Mouse (Mus musculus) forebrain, embryonic 10.5 days (tissue): ENCODE data around the gene Sgms1. TPM values are rescaled to one million over a fixed set of nuclear protein-coding genes. Genes with fewer than 3 reads are reported as not detected.
A peak's percentile ranks its signal among the peaks of the same experiment; 100 is the strongest.

ENCODE experiments used
- DNase-seq: peaks from one replicate; pipeline ENCODE4 v3.0.0-alpha.2; 2017; ENCODE audit warnings: low spot score; ENCODE audit errors: extremely low spot score
- H3K27ac ChIP-seq: fragments of 300-500 bp; sonication (generic); 2 replicates; pipeline ENCODE4 v1.5.1; 2016; ENCODE audit warnings: mild to moderate bottlenecking
- H3K27me3 ChIP-seq: fragments of 300-500 bp; sonication (generic); 2 replicates; pipeline ENCODE4 v1.6.1; 2016; ENCODE audit warnings: mild to moderate bottlenecking; ENCODE audit not compliant: poor library complexity, severe bottlenecking
- H3K36me3 ChIP-seq: fragments of 300-500 bp; sonication (generic); replicated peaks from 2 replicates; pipeline ENCODE4 v1.6.1; 2016; ENCODE audit warnings: mild to moderate bottlenecking, moderate library complexity
- H3K4me1 ChIP-seq: fragments of 300-500 bp; sonication (generic); 2 replicates; pipeline ENCODE4 v1.6.1; 2016
- H3K4me3 ChIP-seq: fragments of 300-500 bp; sonication (generic); 2 replicates; pipeline ENCODE4 v1.5.1; 2016; ENCODE audit warnings: mild to moderate bottlenecking, moderate library complexity
- H3K9me3 ChIP-seq: fragments of 300-500 bp; sonication (generic); 2 replicates; pipeline ENCODE4 v1.6.1; 2016; ENCODE audit warnings: mild to moderate bottlenecking, moderate library complexity
- WGBS: fragments of 180-500 bp; shearing (Covaris S2); methylation state at CpG from one replicate; pipeline ENCODE4 v1.1.7; 2016; 5-methylcytosine and 5-hydroxymethylcytosine counted together
- polyA plus RNA-seq: library from polyadenylated mRNA; unstranded; fragments of >200 nt; fragmentation: Nextera tagmentation; extraction: Ambion mirVana; gene quantifications from 2 replicates; pipeline ENCODE4 v1.2.1, GENCODE M21; 2016

The Sgms1 gene
- polyA plus RNA-seq, 1 experiment from 2014 or later = 15.1 TPM

GRCm38 (mm10) chr19:32344738-32345121 is 44.8 kb downstream of the Sgms1 start:
- H3K9me3 ChIP-seq = no peaks in the 10 kb centered on the region
- no peak overlapping the region for H3K27ac ChIP-seq
- no peaks in the 10 kb centered on the region; the same call in 1 of the 2 replicates for H3K36me3 ChIP-seq
- WGBS = 4% methylated on average over 4 of the region's 4 CpGs
- peak overlapping the region; percentile 40 for H3K4me3 ChIP-seq
- H3K27me3 ChIP-seq = peaks cover 45% of the 10 kb centered on the region
- peaks cover 68% of the 10 kb centered on the region for H3K4me1 ChIP-seq
- no peak for DNase-seq

DNA sequence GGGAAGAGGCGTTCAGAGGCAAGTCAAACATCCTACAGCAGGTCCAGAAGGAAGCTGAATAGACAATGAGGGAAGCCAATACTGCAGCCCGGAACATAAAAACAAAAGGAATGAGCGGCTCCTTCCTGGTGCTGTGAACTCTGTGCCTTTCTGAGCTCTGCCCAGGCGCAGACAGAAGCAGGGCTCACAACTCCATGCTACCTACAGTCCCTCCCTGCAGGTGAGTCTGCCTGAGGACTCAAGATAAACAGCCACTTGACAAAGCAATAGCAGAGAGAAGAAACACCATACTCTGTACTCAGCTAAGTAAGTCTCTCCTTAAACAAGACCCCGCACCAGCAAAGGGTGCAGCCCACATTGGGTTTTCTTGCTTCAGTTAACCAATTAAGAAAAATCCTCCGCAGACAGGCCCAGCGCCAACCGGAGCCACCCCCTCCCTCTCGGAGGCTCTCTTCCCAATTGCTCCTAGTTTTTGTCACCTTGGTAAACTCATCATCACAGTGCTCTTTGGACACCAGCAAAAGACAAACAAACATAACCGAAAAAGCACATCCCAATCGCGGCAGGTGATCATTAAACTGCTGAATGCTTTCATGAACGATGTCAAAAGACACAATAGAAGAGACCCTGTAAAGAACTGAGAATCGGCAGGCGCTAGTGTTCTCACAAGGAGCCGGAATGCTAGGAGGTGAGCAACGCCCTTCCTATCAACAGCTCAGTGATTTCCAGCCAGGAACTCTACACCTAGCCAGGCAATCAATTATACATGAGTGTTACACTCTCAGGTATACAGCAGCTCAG is 45.4 kb downstream of the Sgms1 start:
- H3K4me3 ChIP-seq = peak overlapping the region; percentile 40
- 5% methylated on average over 17 of the region's 17 CpGs for WGBS
- H3K9me3 ChIP-seq = no peaks in the 10 kb centered on the region
- H3K27ac ChIP-seq = peak overlapping the region; percentile 64
- H3K36me3 ChIP-seq = no peaks in the 10 kb centered on the region; the same call in 1 of the 2 replicates
- H3K27me3 ChIP-seq = peaks cover 45% of the 10 kb centered on the region
- DNase-seq = peak; percentile 31
- H3K4me1 ChIP-seq = peaks cover 62% of the 10 kb centered on the region

DNA sequence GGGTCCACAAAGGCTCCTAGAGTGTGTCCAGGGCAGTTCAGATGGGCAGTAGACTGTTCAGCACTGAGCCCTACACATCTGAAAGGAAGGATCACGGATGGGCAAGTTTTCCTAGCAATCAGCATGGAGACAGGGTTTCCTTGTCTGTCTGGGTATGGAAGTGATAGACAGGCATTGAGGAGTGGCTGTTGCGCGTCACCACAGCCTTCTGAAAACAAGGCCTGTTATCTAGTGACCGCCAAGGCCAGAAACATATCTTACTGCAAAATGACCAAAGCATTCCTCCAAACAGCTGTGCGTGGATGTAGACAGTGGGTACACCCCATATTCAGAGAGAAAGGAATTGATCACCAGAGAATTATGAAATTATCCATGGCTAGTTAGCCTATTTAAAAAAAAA is 47.1 kb downstream of the Sgms1 start:
- Histone ChIP-seq H3K27me3 (peaks cover 38% of the 10 kb centered on the region), H3K4me1 (peaks cover 61% of the 10 kb centered on the region), H3K4me3 (no peak overlapping the region), H3K27ac (peak overlapping the region; percentile 48; the same call in 1 of the 2 replicates), H3K9me3 (no peaks in the 10 kb centered on the region), H3K36me3 (no peaks in the 10 kb centered on the region)
- 77% methylated on average over 5 of the region's 5 CpGs for WGBS
- no peak for DNase-seq

- Histone ChIP-seq H3K36me3 (no peaks in the 10 kb centered on the region), H3K4me1 (peaks cover 56% of the 10 kb centered on the region)
- WGBS = 74% methylated on average over 2 of the region's 2 CpGs
Observed at GRCm38 (mm10) chr19:32341091-32341490, 48.4 kb downstream of the Sgms1 start.

GRCm38 (mm10) chr19:32340168-32340567 is 49.3 kb downstream of the Sgms1 start:
- no peak overlapping the region for H3K27ac ChIP-seq
- no peak for DNase-seq
- H3K27me3 ChIP-seq = peaks cover 16% of the 10 kb centered on the region
- H3K4me3 ChIP-seq = no peak overlapping the region
- no peaks in the 10 kb centered on the region for H3K9me3 ChIP-seq
- WGBS = 95% methylated on average over 5 of the region's 5 CpGs
- H3K4me1 ChIP-seq = peaks cover 49% of the 10 kb centered on the region
- no peaks in the 10 kb centered on the region for H3K36me3 ChIP-seq

More at GRCm38 (mm10) chr19:32341091-32341490, 48.4 kb downstream of the Sgms1 start:
- Histone ChIP-seq H3K27me3 (peaks cover 25% of the 10 kb centered on the region), H3K9me3 (no peaks in the 10 kb centered on the region), H3K27ac (no peak overlapping the region), H3K4me3 (no peak overlapping the region)
- no peak for DNase-seq

GRCm38 (mm10) chr19:32337708-32338107 is 51.8 kb downstream of the Sgms1 start:
- Histone ChIP-seq H3K36me3 (no peaks in the 10 kb centered on the region), H3K9me3 (no peaks in the 10 kb centered on the region), H3K4me1 (peaks cover 25% of the 10 kb centered on the region), H3K4me3 (no peak overlapping the region), H3K27me3 (peaks cover 10% of the 10 kb centered on the region; the same call in 1 of the 2 replicates), H3K27ac (no peak overlapping the region)
- DNase-seq = no peak
- 74% methylated on average over 6 of the region's 6 CpGs for WGBS

DNA sequence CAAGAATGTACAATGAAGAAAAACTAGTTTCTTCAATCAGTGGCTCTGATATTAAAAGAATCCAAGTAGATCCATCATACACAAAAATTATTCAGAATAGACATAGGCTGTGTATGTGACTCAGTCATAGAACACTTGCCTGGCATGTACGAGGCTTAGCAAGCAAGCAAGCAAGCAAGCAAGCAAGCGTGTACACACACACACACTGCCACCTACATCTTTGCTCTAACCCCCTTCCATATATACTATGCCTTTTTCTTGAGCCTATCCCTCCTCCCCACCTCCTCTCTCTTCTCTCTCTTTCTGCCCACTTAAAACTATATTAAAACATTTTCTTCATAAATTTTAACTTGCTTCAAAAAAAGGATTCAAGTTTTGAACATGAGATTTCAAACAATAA is 54.8 kb downstream of the Sgms1 start:
- no peak overlapping the region for H3K27ac ChIP-seq
- 94% methylated on average over 2 of the region's 2 CpGs for WGBS
- H3K36me3 ChIP-seq = no peaks in the 10 kb centered on the region
- DNase-seq = no peak
- peaks cover 14% of the 10 kb centered on the region for H3K4me1 ChIP-seq
- H3K9me3 ChIP-seq = no peaks in the 10 kb centered on the region
- no peaks in the 10 kb centered on the region for H3K27me3 ChIP-seq
- H3K4me3 ChIP-seq = no peak overlapping the region

GRCm38 (mm10) chr19:32333544-32333943 is 56.0 kb downstream of the Sgms1 start:
- no peak overlapping the region for H3K27ac ChIP-seq
- no peaks in the 10 kb centered on the region for H3K36me3 ChIP-seq
- H3K9me3 ChIP-seq = no peaks in the 10 kb centered on the region
- H3K4me1 ChIP-seq = peaks cover 14% of the 10 kb centered on the region
- H3K27me3 ChIP-seq = no peaks in the 10 kb centered on the region
- DNase-seq = no peak
- WGBS = 92% methylated on average over 4 of the region's 4 CpGs
- no peak overlapping the region for H3K4me3 ChIP-seq

DNA sequence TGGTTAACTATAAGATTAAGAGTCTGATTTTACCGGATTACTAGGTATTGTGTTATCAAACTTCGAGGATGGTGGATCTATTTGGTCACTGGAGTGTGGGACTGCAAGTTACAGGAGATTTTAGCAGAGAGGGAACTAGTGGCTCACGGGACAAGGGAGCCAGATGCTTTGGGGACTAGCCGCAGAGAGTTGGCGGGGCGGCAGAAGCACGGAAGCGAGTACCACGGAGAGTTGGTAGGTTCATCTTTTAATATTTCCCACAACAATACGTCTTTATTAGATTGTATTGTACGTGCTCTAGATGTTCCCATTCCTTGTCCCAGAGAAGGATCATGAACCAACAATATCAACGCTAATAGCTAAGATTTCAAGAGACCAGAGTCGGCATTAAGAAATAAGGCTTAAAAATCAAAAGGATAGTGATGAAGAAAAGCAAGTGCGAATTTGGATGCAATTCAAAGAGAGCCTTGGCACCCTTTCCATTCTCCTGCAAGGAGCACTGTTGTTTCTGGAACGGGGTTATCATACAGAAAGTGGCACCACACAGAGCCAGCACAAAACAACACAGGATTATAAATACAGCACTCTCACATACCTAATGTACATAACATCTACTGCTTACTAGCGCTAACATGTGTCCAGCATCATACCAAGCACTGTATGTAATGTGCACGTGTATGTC is 56.6 kb downstream of the Sgms1 start:
- H3K4me1 ChIP-seq = peaks cover 10% of the 10 kb centered on the region
- no peak overlapping the region for H3K4me3 ChIP-seq
- H3K27me3 ChIP-seq = no peaks in the 10 kb centered on the region
- no peaks in the 10 kb centered on the region for H3K9me3 ChIP-seq
- no peak overlapping the region for H3K27ac ChIP-seq
- DNase-seq = no peak
- no peaks in the 10 kb centered on the region for H3K36me3 ChIP-seq
- 93% methylated on average over 17 of the region's 17 CpGs for WGBS

DNA sequence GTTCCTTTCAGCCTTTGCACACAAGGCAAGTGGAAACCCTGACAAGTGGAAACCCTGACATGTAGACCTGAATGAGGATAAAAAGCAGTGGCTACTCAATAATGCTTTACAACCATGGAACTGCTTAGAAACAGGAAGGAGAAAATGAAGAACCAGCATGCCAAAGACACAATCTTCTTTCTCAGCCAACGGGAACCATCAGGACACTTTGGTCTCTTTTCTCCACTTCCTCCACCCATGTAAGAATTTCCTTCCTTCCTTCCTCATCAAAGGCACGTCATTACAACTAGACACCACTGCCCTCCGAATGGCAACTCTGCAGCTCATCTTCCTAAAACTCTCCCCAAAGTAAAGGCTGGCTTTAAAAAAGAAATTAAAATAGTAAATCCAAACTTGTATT is 59.3 kb downstream of the Sgms1 start:
- WGBS = 91% methylated on average over 3 of the region's 3 CpGs
- Histone ChIP-seq H3K27ac (no peak overlapping the region), H3K4me1 (peaks cover 10% of the 10 kb centered on the region; the same call in 1 of the 2 replicates), H3K4me3 (no peak overlapping the region), H3K27me3 (no peaks in the 10 kb centered on the region), H3K9me3 (no peaks in the 10 kb centered on the region), H3K36me3 (no peaks in the 10 kb centered on the region)
- DNase-seq = no peak

DNA sequence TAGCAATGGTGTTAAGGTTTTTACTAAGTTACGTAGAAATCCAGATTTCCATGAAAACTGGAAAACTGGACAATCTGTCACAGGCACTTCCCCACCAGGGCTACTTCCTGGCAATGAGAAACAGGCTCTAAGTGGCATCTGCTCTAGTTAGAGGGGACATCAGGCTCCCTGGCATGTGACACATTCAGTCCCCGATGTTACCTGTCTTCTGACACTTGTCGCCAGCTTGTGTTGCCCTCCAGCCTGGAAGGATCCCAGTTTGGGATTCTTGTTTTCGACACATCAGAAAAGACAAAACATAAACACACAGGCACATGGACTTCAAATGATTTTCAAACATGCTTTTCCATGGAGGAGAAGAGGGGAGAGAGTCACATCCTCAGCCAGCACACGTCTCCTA is 60.0 kb downstream of the Sgms1 start:
- Histone ChIP-seq H3K27me3 (0 out of 2 replicates have a peak, but pooled peaks cover under 1% of the 10 kb centered on the region), H3K36me3 (no peaks in the 10 kb centered on the region), H3K4me3 (no peak overlapping the region), H3K9me3 (no peaks in the 10 kb centered on the region), H3K4me1 (peaks cover 15% of the 10 kb centered on the region), H3K27ac (no peak overlapping the region)
- WGBS = 93% methylated on average over 5 of the region's 5 CpGs
- DNase-seq = no peak

- DNase-seq = no peak
- no peaks in the 10 kb centered on the region for H3K36me3 ChIP-seq
- WGBS = 53% methylated on average over 2 of the region's 2 CpGs
- no peak overlapping the region for H3K27ac ChIP-seq
- H3K9me3 ChIP-seq = no peaks in the 10 kb centered on the region
- no peak overlapping the region for H3K4me3 ChIP-seq
- H3K27me3 ChIP-seq = peaks cover 12% of the 10 kb centered on the region
- peaks cover 18% of the 10 kb centered on the region for H3K4me1 ChIP-seq
Observed at GRCm38 (mm10) chr19:32328089-32328828, 61.3 kb downstream of the Sgms1 start.
